Mouse (Mus musculus) limb, embryonic 14.5 days (tissue): ENCODE measurements around the gene Pigh. TPM values are rescaled to one million over a fixed set of nuclear protein-coding genes. Genes with fewer than 3 reads are reported as not detected.

Source experiments
- ATAC-seq: fragments of 200-750 bp; cut with Nextera tagmentation; 2 replicates; pipeline ENCODE4 v1.8.0; 2017; ENCODE audit warnings: low read depth, moderate number of reproducible peaks, moderate TSS enrichment; ENCODE audit not compliant: low FRiP score
- DNase-seq: peaks from one replicate; pipeline ENCODE4 v3.0.0-alpha.2; 2015; ENCODE audit warnings: low spot score
- H3K27ac ChIP-seq: fragments of 300-500 bp; sonication (generic); replicated peaks from 2 replicates; pipeline ENCODE4 v1.5.1; 2014; ENCODE audit warnings: low read depth, mild to moderate bottlenecking, low read length, moderate library complexity, mixed read lengths
- H3K27me3 ChIP-seq: fragments of 300-500 bp; sonication (generic); 2 replicates; pipeline ENCODE4 v1.6.1; 2014; ENCODE audit warnings: low read length, mixed read lengths; ENCODE audit not compliant: control insufficient read depth, insufficient read depth
- H3K36me3 ChIP-seq: fragments of 300-500 bp; sonication (generic); 2 replicates; pipeline ENCODE4 v1.6.1; 2014; ENCODE audit warnings: mild to moderate bottlenecking, low read length, moderate library complexity, mixed read lengths; ENCODE audit not compliant: control insufficient read depth, insufficient read depth
- H3K4me1 ChIP-seq: fragments of 300-500 bp; sonication (generic); 2 replicates; pipeline ENCODE4 v1.6.1; 2014; ENCODE audit warnings: antibody characterized with exemption, low read length, mixed read lengths; ENCODE audit not compliant: control insufficient read depth, insufficient read depth
- H3K4me2 ChIP-seq: fragments of 300-500 bp; sonication (generic); replicated peaks from 2 replicates; pipeline ENCODE4 v1.6.1; 2014; ENCODE audit warnings: low read depth, mild to moderate bottlenecking, low read length, moderate library complexity; ENCODE audit not compliant: severe bottlenecking
- H3K4me3 ChIP-seq: fragments of 300-500 bp; sonication (generic); replicated peaks from 2 replicates; pipeline ENCODE4 v1.5.1; 2014; ENCODE audit warnings: low read length
- H3K9ac ChIP-seq: fragments of 300-500 bp; sonication (generic); 2 replicates; pipeline ENCODE4 v1.6.1; 2014; ENCODE audit warnings: mild to moderate bottlenecking, low read depth, low read length, moderate library complexity; ENCODE audit not compliant: severe bottlenecking
- H3K9me3 ChIP-seq: fragments of 300-500 bp; sonication (generic); 2 replicates; pipeline ENCODE4 v1.6.1; 2016; ENCODE audit warnings: low read length; ENCODE audit not compliant: control insufficient read depth
- POLR2A ChIP-seq: fragments of 200-500 bp; IDR thresholded peaks from 2 replicates; pipeline ENCODE4 v1.8.0; 2012; ENCODE audit warnings: inconsistent platforms, mild to moderate bottlenecking, moderate library complexity, borderline replicate concordance; ENCODE audit not compliant: insufficient read depth, insufficient read length; ENCODE audit errors: extremely low read depth
- WGBS: fragments of 180-500 bp; shearing (Covaris S2); extraction: QIAGEN DNeasy Blood & Tissue Kit; methylation state at CpG from one replicate; pipeline ENCODE4 v1.1.7; 2014; 5-methylcytosine and 5-hydroxymethylcytosine counted together
- polyA plus RNA-seq, 2 experiments: library from polyadenylated mRNA; depleted of rRNA in 1 of 2; stranded (reverse) in 1 of 2; unstranded in 1 of 2; fragments of >200 nt; fragmentation: Nextera tagmentation in 1 of 2; extraction: Ambion mirVana in 1 of 2; gene quantifications; 2 replicates each; pipeline versions ENCODE4 v1.2.1 to v1.2.3; 2012 to 2014

Pigh gene
- polyA plus RNA-seq, 2 experiments = 23.1 to 31.2 TPM

DNA sequence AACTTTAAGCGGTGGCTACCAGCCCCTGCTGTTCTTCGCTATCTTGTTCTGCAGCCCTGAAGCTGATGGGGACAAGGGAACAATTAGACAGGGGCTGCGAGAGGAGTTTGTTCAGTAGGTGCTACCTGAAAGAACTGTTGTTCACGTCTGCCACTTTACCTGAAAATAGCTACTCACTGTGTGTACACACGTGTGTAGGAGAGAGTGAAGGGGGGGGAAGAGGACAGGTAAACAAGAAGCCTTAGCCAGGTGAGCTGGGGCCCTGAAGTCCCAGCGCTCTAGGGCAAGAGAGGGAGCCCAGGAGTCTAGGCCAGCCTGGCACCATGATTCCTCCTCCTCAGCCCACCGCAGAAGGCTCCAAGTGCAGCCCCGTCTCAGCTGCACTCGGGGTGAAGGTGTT is 29.3 kb downstream of the Pigh start:
- 88% methylated on average over 9 of the region's 9 CpGs for WGBS
- ATAC-seq (no peak), DNase-seq (no peak)
- no peaks in the 10 kb centered on the region for H3K4me1 ChIP-seq
- no peak overlapping the region for H3K9ac ChIP-seq
- no peak overlapping the region for H3K4me3 ChIP-seq
- H3K9me3 ChIP-seq = no peaks in the 10 kb centered on the region
- H3K27ac ChIP-seq = no peak overlapping the region
- no peak for TF ChIP-seq POLR2A
- H3K4me2 ChIP-seq = no peak overlapping the region
- H3K27me3 ChIP-seq = no peaks in the 10 kb centered on the region
- H3K36me3 ChIP-seq = no peaks in the 10 kb centered on the region; the same call in 1 of the 2 replicates

DNA sequence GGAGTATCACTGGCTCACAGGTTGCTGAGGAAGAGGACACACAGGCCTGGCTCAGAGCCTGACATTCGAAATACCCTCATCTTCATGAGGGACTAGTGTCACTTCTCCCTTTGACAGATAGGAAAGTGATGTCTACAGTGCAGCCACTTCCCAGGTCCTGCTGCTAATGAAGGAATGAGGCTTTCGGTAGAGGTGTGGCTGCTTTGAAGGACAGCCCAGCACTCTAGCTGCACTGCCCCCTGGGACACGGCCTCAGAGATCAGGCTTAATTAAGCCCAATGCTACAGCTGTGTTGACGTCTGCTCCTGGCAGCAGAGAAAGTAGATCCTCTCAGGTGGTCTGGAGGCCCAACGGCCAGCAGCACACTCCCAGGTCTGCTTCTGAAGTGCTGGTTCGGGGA is 29.9 kb downstream of the Pigh start:
- no peak overlapping the region for H3K9ac ChIP-seq
- DNase-seq = no peak
- ATAC-seq = no peak
- H3K36me3 ChIP-seq = no peaks in the 10 kb centered on the region; the same call in 1 of the 2 replicates
- H3K27me3 ChIP-seq = no peaks in the 10 kb centered on the region
- H3K4me1 ChIP-seq = no peaks in the 10 kb centered on the region
- WGBS = 58% methylated on average over 6 of the region's 6 CpGs
- H3K9me3 ChIP-seq = no peaks in the 10 kb centered on the region
- TF ChIP-seq POLR2A = no peak
- H3K4me3 ChIP-seq = no peak overlapping the region
- H3K27ac ChIP-seq = no peak overlapping the region
- no peak overlapping the region for H3K4me2 ChIP-seq

DNA sequence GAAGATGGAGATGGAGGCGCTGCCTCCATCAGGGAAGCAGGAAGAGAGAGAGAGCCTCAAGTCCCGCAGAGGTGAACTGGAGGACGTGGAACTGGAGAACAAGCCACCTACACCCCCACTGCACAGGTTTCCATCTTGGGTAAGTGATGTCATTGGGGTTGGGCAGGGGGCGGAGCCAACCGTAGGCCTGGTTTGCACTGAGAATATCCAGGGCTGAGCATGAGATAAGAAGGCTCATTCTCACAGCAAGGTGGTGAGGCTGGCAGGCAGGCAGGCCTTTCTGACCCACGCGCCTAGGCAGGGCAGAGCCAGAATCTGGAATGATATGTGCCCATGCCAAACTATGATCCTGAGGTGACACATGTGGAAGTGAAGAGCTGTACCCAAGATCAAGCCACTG is 34.2 kb downstream of the Pigh start:
- TF ChIP-seq POLR2A = no peak
- no peak for ATAC-seq
- Histone ChIP-seq H3K4me2 (no peak overlapping the region), H3K27me3 (no peaks in the 10 kb centered on the region), H3K9ac (no peak overlapping the region), H3K9me3 (no peaks in the 10 kb centered on the region), H3K36me3 (no peaks in the 10 kb centered on the region), H3K27ac (no peak overlapping the region), H3K4me3 (no peak overlapping the region), H3K4me1 (no peaks in the 10 kb centered on the region)
- WGBS = 93% methylated on average over 7 of the region's 7 CpGs
- no peak for DNase-seq

DNA sequence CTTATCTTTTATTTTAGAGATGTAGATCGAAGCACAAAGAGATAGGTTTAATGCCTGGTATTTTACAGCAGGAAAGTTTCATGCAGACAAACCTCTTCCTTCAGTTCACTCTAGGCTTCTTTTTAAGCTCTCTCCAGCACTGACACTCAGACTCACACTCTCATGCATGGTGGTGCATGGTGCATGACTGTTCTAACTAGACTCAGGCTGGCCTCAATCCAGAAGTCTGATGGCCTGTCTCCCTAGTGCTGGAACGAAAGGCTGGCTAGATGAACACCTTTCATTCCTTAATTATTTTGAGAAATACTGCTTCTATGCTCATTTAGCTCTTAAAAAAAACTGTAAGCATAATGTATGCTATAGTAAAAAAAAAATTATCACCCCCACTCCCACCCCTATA is 37.4 kb downstream of the Pigh start:
- Histone ChIP-seq H3K9me3 (no peaks in the 10 kb centered on the region), H3K4me2 (no peak overlapping the region), H3K4me1 (no peaks in the 10 kb centered on the region), H3K27me3 (no peaks in the 10 kb centered on the region), H3K36me3 (no peaks in the 10 kb centered on the region), H3K4me3 (no peak overlapping the region), H3K9ac (no peak overlapping the region), H3K27ac (no peak overlapping the region)
- ATAC-seq (no peak), DNase-seq (no peak)
- no peak for TF ChIP-seq POLR2A
- WGBS = 89% methylated on average over 2 of the region's 2 CpGs

DNA sequence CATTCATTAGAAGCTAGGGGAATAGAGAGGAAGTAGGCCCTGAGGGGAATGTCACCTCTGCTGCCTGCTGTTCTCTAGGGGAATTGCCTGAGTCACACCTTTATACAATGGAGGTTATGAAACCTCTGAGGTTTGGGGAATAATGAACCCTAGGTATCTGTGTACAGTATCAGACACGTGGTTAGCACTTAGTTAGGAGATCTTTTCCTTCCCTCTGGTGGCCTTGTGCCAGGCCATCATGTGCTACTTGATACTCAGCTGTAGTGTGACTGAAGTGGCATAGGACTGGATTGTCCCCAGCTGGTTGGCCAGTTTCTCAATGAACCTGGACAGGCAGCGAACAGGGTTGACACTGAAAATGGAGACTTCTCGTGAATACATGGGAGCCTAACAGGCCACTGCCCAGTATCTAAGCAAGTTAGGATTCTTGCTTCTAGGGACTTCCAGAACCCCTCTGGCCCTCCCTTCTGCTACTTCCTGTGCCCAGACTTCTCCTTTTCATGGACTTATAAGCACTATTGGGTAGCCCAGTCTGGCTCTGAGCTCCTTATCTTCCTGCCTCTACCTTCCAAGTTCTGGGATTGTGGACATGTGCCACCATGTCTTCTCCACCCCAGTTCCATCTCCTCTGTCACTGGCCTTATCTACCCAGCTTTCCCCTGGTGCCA is 38.8 kb downstream of the Pigh start:
- Histone ChIP-seq H3K9me3 (no peaks in the 10 kb centered on the region), H3K27me3 (no peaks in the 10 kb centered on the region), H3K4me2 (no peak overlapping the region), H3K4me1 (no peaks in the 10 kb centered on the region), H3K4me3 (no peak overlapping the region), H3K27ac (no peak overlapping the region), H3K9ac (no peak overlapping the region), H3K36me3 (no peaks in the 10 kb centered on the region)
- DNase-seq (no peak), ATAC-seq (no peak)
- WGBS = 77% methylated on average over 3 of the region's 3 CpGs
- TF ChIP-seq POLR2A = no peak
